Mouse (Mus musculus) lung, embryonic 16.5 days (tissue): ENCODE results near the gene Ndufa13. TPM values are rescaled to one million over a fixed set of nuclear protein-coding genes. Genes with fewer than 3 reads are reported as not detected.

Experiments
- ATAC-seq: fragments of 200-750 bp; cut with Nextera tagmentation; 2 replicates; pipeline ENCODE4 v1.8.0; 2017; ENCODE audit warnings: low read depth, mild to moderate bottlenecking, moderate library complexity
- H3K27ac ChIP-seq: fragments of 300-500 bp; sonication (generic); 2 replicates; pipeline ENCODE4 v1.5.1; 2014; ENCODE audit warnings: mild to moderate bottlenecking, control low read depth, low read length
- H3K27me3 ChIP-seq: fragments of 300-500 bp; sonication (generic); 2 replicates; pipeline ENCODE4 v1.6.1; 2014; ENCODE audit warnings: low read depth, low read length, mixed read lengths; ENCODE audit not compliant: control insufficient read depth, insufficient read depth
- H3K36me3 ChIP-seq: fragments of 300-500 bp; sonication (generic); 2 replicates; pipeline ENCODE4 v1.6.1; 2014; ENCODE audit warnings: low read length; ENCODE audit not compliant: control insufficient read depth, insufficient read depth
- H3K4me1 ChIP-seq: fragments of 300-500 bp; sonication (generic); replicated peaks from 2 replicates; pipeline ENCODE4 v1.6.1; 2014; ENCODE audit warnings: low read length, mixed read lengths; ENCODE audit not compliant: control insufficient read depth, insufficient read depth
- H3K4me2 ChIP-seq: fragments of 300-500 bp; sonication (generic); 2 replicates; pipeline ENCODE4 v1.6.1; 2014; ENCODE audit warnings: low read depth, low read length, control low read depth
- H3K4me3 ChIP-seq: fragments of 300-500 bp; sonication (generic); 2 replicates; pipeline ENCODE4 v1.5.1; 2014; ENCODE audit warnings: mild to moderate bottlenecking, low read length, control low read depth
- H3K9ac ChIP-seq: fragments of 300-500 bp; sonication (generic); 2 replicates; pipeline ENCODE4 v1.6.1; 2014; ENCODE audit warnings: low read length, control low read depth
- H3K9me3 ChIP-seq: fragments of 300-500 bp; sonication (generic); 2 replicates; pipeline ENCODE4 v1.6.1; 2016; ENCODE audit warnings: low read length; ENCODE audit not compliant: control insufficient read depth
- WGBS: fragments of 180-500 bp; shearing (Covaris S2); extraction: QIAGEN DNeasy Blood & Tissue Kit; methylation state at CpG from one replicate; pipeline ENCODE4 v1.1.7; 2014; 5-methylcytosine and 5-hydroxymethylcytosine counted together
- polyA plus RNA-seq: library from polyadenylated mRNA; unstranded; fragments of >200 nt; fragmentation: Nextera tagmentation; extraction: Ambion mirVana; gene quantifications from 2 replicates; pipeline ENCODE4 v1.2.1, GENCODE M21; 2015

The Ndufa13 gene
- polyA plus RNA-seq, 1 experiment from 2014 or later: 176 TPM

DNA sequence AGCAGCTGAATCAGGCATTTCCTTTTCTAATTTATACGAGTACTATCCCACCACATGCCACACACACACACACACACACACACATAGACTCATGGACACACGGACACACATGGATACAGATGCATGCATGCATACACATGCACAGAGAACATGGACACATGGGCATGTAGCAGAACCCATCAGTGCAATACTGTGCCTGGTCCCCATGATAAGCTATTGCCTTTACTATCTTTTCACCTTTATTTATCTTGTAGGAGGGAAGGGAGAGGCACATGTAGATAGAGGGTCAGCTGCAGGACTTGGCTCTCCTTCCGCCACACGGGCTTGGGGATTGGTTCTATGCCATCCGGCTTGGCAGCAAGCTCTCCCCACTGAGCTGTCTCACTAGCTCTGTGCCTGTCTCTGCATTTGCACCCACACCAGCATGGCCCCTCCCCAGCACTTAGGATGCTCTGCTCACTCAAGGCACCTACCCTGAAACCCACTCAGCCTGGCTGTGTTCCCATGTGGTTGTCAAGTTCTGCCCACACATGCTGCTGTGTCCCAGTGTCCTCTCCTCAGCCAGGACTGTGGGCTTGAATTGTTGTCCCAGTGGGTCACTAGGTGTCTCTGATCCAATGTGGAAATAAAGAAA, 38.9 kb downstream of the Ndufa13 start:
- no peaks in the 10 kb centered on the region for H3K36me3 ChIP-seq
- no peak overlapping the region for H3K27ac ChIP-seq
- no peak overlapping the region for H3K9ac ChIP-seq
- no peak overlapping the region for H3K4me3 ChIP-seq
- WGBS: 78% methylated on average over 5 of the region's 5 CpGs
- H3K27me3 ChIP-seq: no peaks in the 10 kb centered on the region
- H3K9me3 ChIP-seq: no peaks in the 10 kb centered on the region
- no peaks in the 10 kb centered on the region for H3K4me1 ChIP-seq
- no peak for ATAC-seq
- H3K4me2 ChIP-seq: no peak overlapping the region

GRCm38 (mm10) chr8:69861251-69861650, 41.1 kb downstream of the Ndufa13 start:
- 72% methylated on average over 2 of the region's 2 CpGs for WGBS
- H3K9ac ChIP-seq: no peak overlapping the region
- ATAC-seq: no peak
- H3K27ac ChIP-seq: no peak overlapping the region
- H3K4me2 ChIP-seq: no peak overlapping the region
- H3K36me3 ChIP-seq: no peaks in the 10 kb centered on the region
- H3K27me3 ChIP-seq: no peaks in the 10 kb centered on the region
- H3K4me1 ChIP-seq: no peaks in the 10 kb centered on the region
- H3K9me3 ChIP-seq: no peaks in the 10 kb centered on the region
- no peak overlapping the region for H3K4me3 ChIP-seq

GRCm38 (mm10) chr8:69860807-69861206, 41.6 kb downstream of the Ndufa13 start:
- no peaks in the 10 kb centered on the region for H3K9me3 ChIP-seq
- H3K9ac ChIP-seq: no peak overlapping the region
- 56% methylated on average over 4 of the region's 4 CpGs for WGBS
- H3K27me3 ChIP-seq: no peaks in the 10 kb centered on the region
- H3K4me3 ChIP-seq: no peak overlapping the region
- H3K4me1 ChIP-seq: no peaks in the 10 kb centered on the region
- no peak for ATAC-seq
- H3K27ac ChIP-seq: no peak overlapping the region
- H3K36me3 ChIP-seq: no peaks in the 10 kb centered on the region
- H3K4me2 ChIP-seq: no peak overlapping the region

- no peak overlapping the region for H3K9ac ChIP-seq
- no peak overlapping the region for H3K27ac ChIP-seq
- WGBS: 92% methylated on average over 10 of the region's 10 CpGs
- no peaks in the 10 kb centered on the region; the same call in 1 of the 2 replicates for H3K4me1 ChIP-seq
- H3K36me3 ChIP-seq: no peaks in the 10 kb centered on the region
- no peak overlapping the region for H3K4me2 ChIP-seq
- H3K27me3 ChIP-seq: no peaks in the 10 kb centered on the region
- H3K4me3 ChIP-seq: no peak overlapping the region
- no peaks in the 10 kb centered on the region for H3K9me3 ChIP-seq
- no peak for ATAC-seq
Measured at GRCm38 (mm10) chr8:69853869-69854268, 48.5 kb downstream of the Ndufa13 start.

DNA sequence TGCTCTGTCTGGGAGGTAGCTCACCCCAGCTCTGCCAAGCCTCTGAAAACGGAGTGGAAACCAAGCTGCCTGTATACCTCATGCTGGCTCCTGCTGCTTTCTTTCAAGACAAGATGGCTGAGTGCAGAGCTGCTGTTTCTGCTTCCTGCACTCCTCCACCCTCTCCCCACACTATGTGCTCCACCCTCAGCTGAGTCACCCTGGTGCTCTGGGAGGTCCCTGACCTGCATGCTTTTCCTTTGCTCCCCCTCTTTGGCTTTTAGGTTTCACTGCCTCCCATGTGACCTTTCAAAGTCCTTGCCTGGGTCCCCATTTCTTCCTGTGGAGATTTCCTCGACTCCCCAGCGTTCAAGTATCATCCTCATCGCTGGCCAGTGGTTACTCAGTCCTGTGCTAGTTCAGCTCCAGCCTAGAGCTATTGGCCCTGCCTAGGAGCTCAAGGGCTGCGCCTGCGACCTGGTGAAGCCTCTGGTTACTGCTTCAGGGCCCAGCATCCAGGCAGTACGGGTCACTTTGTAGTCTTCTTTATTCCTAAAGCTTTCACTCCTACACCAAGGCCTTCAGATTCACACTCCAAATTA, 51.3 kb downstream of the Ndufa13 start:
- Histone ChIP-seq H3K4me1 (peaks cover 2% of the 10 kb centered on the region), H3K9ac (no peak overlapping the region), H3K4me3 (no peak overlapping the region), H3K4me2 (no peak overlapping the region), H3K36me3 (no peaks in the 10 kb centered on the region), H3K9me3 (no peaks in the 10 kb centered on the region), H3K27ac (no peak overlapping the region), H3K27me3 (no peaks in the 10 kb centered on the region)
- 72% methylated on average over 7 of the region's 7 CpGs for WGBS
- ATAC-seq: no peak

- Histone ChIP-seq H3K27me3 (no peaks in the 10 kb centered on the region), H3K27ac (no peak overlapping the region), H3K9me3 (no peaks in the 10 kb centered on the region), H3K36me3 (no peaks in the 10 kb centered on the region), H3K9ac (no peak overlapping the region), H3K4me3 (no peak overlapping the region), H3K4me2 (no peak overlapping the region), H3K4me1 (peaks cover 2% of the 10 kb centered on the region)
- no peak for ATAC-seq
- WGBS: 31% methylated on average over 3 of the region's 3 CpGs
Measured at GRCm38 (mm10) chr8:69849899-69850298, 52.5 kb downstream of the Ndufa13 start.

DNA sequence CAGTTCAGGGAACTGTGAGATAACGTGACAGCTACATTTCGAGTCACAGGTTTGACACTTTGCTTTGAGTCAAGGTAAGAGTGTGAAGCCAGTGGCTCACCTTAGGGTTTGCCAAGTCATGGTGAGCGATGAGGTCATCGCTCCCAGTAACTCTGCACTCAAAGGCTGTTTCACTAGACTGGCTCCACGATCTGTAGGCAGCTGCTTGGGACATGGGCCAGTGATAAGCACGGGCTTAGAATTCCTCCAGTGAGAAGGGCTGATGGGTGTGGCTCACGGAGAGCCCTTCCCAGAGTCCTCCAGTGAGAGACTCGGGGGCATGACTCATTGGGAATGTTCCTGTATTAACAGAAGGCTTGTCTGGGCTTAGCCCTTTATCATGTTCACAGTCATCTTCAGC, 53.4 kb downstream of the Ndufa13 start:
- Histone ChIP-seq H3K36me3 (no peaks in the 10 kb centered on the region), H3K27me3 (no peaks in the 10 kb centered on the region), H3K4me1 (peaks cover 2% of the 10 kb centered on the region), H3K9ac (no peak overlapping the region), H3K27ac (0 out of 2 replicates have a peak overlapping the region, but pooled peaks have one; percentile 47), H3K9me3 (no peaks in the 10 kb centered on the region), H3K4me2 (no peak overlapping the region), H3K4me3 (no peak overlapping the region)
- ATAC-seq: peak; percentile 90
- WGBS: 51% methylated on average over 8 of the region's 8 CpGs

DNA sequence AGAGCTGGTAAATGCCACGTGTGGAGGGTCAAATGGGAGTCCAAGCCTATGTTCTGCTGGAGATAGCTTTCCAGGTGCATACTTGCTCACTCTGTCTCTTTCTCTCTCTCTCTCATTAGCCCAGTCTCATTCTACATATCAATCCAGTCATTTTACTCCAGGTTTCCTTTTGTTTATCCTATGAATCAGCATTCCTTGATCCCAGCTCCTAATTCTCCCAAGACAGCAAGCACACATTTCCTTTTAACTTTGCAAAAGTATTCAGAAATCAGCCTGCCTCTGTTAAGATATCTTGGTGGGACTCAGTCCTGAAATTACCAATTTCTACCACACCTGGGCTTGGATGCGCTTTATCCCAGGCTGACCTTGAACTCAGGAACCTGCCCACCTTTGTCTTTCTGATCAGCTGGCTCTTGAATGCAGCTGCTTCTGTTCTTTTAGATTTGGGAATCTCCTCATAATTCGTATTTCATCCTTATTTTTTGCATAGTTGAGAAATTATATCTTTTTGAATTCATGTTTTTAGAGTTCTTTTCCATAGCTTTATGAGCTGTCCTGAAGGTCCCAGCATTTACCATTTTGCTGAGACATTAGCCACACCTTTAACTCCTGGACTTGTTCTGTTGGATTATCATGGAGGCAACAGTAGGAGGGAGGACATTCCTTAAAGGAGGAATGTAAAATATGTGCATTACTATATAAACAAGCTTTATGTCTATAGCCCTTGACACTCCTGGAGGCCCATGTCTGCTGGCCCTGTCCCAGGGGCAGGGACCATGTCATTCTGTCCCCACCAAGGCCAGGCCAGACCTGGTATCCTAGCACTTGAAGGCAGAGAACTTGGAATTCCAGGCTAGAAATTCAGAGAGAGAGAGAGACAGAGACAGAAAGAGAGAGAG, 54.9 kb downstream of the Ndufa13 start:
- no peaks in the 10 kb centered on the region for H3K36me3 ChIP-seq
- H3K27ac ChIP-seq: peak overlapping the region; percentile 59
- no peaks in the 10 kb centered on the region for H3K27me3 ChIP-seq
- peak; percentile 60 for ATAC-seq
- H3K9me3 ChIP-seq: no peaks in the 10 kb centered on the region
- no peak overlapping the region for H3K4me3 ChIP-seq
- H3K9ac ChIP-seq: no peak overlapping the region
- 61% methylated on average over 3 of the region's 3 CpGs for WGBS
- peaks cover 2% of the 10 kb centered on the region for H3K4me1 ChIP-seq
- no peak overlapping the region for H3K4me2 ChIP-seq
